Mouse (Mus musculus): ENCODE results near the gene Zp1. TPM values are rescaled to one million over a fixed set of nuclear protein-coding genes. Genes with fewer than 3 reads are reported as not detected.

Gene Zp1
- polyA plus RNA-seq, 1 experiment from 2014 or later, result 0.89 TPM

GRCm38 (mm10) chr19:10914291-10914690 lies 6.1 kb downstream of the Zp1 start:
- H3K9ac ChIP-seq (ENCODE audit: low read depth, low read length), result no peak overlapping the region
- ATAC-seq, result no peak

DNA sequence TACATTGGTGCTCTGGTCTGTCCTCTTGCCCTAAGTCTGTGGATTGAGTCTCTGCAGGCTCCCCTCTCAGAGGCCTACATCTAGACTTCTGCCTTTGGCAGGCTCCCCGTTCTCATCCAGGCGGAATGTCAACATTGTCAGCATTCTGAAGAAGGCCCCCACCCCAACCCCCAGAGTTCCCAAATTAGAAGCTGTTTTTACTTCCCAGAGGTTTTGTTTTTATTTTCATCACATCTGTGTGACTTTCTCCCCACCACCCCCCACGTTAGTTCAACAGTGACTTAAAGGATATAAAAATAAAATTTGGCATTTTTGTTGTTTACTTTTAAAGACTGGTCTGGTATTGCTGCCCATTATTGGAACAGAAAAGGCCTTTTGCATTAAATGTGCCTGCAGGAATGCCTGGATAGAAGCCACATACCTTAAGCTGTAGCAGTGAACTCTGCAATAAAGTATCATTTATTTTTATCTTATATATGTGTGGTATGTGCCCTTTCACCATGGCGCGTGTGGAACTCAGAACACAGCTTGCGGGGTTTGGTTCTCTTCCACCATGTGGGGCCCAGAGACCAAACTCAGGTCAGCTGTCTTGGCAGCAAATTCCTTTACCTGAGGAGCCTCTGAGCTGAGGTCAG lies 11.2 kb downstream of the Zp1 start:
- Histone ChIP-seq H3K9ac (ENCODE audit: low read depth, low read length) (no peak overlapping the region), H3K4me1 (ENCODE audit: control insufficient read depth, insufficient read depth, low read length) (no peaks in the 10 kb centered on the region), H3K36me3 (ENCODE audit: control insufficient read depth, insufficient read depth, low read length) (peaks cover 15% of the 10 kb centered on the region), H3K27me3 (ENCODE audit: control insufficient read depth, insufficient read depth, low read depth, low read length) (no peaks in the 10 kb centered on the region), H3K27ac (ENCODE audit: low read length) (no peak overlapping the region), H3K9me3 (replicated peaks; ENCODE audit: control insufficient read depth, low read length, poor library complexity, severe bottlenecking) (no peaks in the 10 kb centered on the region), H3K4me3 (ENCODE audit: low read depth, low read length) (no peak overlapping the region), H3K4me2 (ENCODE audit: low read length) (no peak overlapping the region)
- 88% methylated on average over 6 of the region's 6 CpGs for WGBS
- ATAC-seq, result no peak

More at GRCm38 (mm10) chr19:10914291-10914690, 6.1 kb downstream of the Zp1 start:
- Histone ChIP-seq H3K4me1 (ENCODE audit: control insufficient read depth, insufficient read depth, low read length) (0 out of 2 replicates have a peak, but pooled peaks cover 2% of the 10 kb centered on the region), H3K4me3 (ENCODE audit: low read depth, low read length) (no peak overlapping the region), H3K27ac (ENCODE audit: low read length) (no peak overlapping the region), H3K27me3 (ENCODE audit: control insufficient read depth, insufficient read depth, low read depth, low read length) (no peaks in the 10 kb centered on the region), H3K4me2 (ENCODE audit: low read length) (no peak overlapping the region), H3K9me3 (replicated peaks; ENCODE audit: control insufficient read depth, low read length, poor library complexity, severe bottlenecking) (no peaks in the 10 kb centered on the region), H3K36me3 (ENCODE audit: control insufficient read depth, insufficient read depth, low read length) (no peaks in the 10 kb centered on the region)
- 77% methylated on average over 7 of the region's 7 CpGs for WGBS

- no peak overlapping the region for H3K27ac ChIP-seq (ENCODE audit: low read length)
Measured at GRCm38 (mm10) chr19:10907891-10908290, 12.5 kb downstream of the Zp1 start.

DNA sequence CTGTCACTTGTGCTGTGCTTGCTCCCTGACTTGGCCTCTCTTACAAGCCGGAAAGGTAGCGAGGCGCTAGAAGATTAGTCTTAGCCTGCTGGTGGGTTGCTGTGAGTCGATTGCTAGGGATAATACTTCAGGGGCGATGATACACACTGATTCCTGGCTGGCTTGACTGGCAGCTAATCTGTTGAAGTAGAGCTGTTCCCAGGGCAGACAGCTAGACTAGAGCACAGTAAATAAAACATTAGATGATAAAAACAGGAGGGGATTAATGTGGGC lies 14.8 kb downstream of the Zp1 start:
- H3K4me3 ChIP-seq (ENCODE audit: low read depth, low read length), result no peak overlapping the region
- no peak overlapping the region for H3K4me2 ChIP-seq (ENCODE audit: low read length)
- H3K9me3 ChIP-seq (replicated peaks; ENCODE audit: control insufficient read depth, low read length, poor library complexity, severe bottlenecking), result no peaks in the 10 kb centered on the region
- H3K27ac ChIP-seq (ENCODE audit: low read length), result no peak overlapping the region
- H3K9ac ChIP-seq (ENCODE audit: low read depth, low read length), result no peak overlapping the region
- H3K36me3 ChIP-seq (ENCODE audit: control insufficient read depth, insufficient read depth, low read length), result peaks cover 47% of the 10 kb centered on the region
- no peaks in the 10 kb centered on the region for H3K4me1 ChIP-seq (ENCODE audit: control insufficient read depth, insufficient read depth, low read length)
- 79% methylated on average over 5 of the region's 5 CpGs for WGBS
- no peak for ATAC-seq
- H3K27me3 ChIP-seq (ENCODE audit: control insufficient read depth, insufficient read depth, low read depth, low read length), result no peaks in the 10 kb centered on the region

More at GRCm38 (mm10) chr19:10907891-10908290, 12.5 kb downstream of the Zp1 start:
- ATAC-seq, result peak; percentile 36; the same call in 1 of the 2 replicates
- H3K9me3 ChIP-seq (replicated peaks; ENCODE audit: control insufficient read depth, low read length, poor library complexity, severe bottlenecking), result no peaks in the 10 kb centered on the region
- no peaks in the 10 kb centered on the region for H3K4me1 ChIP-seq (ENCODE audit: control insufficient read depth, insufficient read depth, low read length)
- 63% methylated on average over 3 of the region's 3 CpGs for WGBS
- no peak overlapping the region for H3K9ac ChIP-seq (ENCODE audit: low read depth, low read length)
- H3K4me3 ChIP-seq (ENCODE audit: low read depth, low read length), result no peak overlapping the region
- peaks cover 27% of the 10 kb centered on the region for H3K36me3 ChIP-seq (ENCODE audit: control insufficient read depth, insufficient read depth, low read length)
- H3K4me2 ChIP-seq (ENCODE audit: low read length), result no peak overlapping the region
- H3K27me3 ChIP-seq (ENCODE audit: control insufficient read depth, insufficient read depth, low read depth, low read length), result no peaks in the 10 kb centered on the region

DNA sequence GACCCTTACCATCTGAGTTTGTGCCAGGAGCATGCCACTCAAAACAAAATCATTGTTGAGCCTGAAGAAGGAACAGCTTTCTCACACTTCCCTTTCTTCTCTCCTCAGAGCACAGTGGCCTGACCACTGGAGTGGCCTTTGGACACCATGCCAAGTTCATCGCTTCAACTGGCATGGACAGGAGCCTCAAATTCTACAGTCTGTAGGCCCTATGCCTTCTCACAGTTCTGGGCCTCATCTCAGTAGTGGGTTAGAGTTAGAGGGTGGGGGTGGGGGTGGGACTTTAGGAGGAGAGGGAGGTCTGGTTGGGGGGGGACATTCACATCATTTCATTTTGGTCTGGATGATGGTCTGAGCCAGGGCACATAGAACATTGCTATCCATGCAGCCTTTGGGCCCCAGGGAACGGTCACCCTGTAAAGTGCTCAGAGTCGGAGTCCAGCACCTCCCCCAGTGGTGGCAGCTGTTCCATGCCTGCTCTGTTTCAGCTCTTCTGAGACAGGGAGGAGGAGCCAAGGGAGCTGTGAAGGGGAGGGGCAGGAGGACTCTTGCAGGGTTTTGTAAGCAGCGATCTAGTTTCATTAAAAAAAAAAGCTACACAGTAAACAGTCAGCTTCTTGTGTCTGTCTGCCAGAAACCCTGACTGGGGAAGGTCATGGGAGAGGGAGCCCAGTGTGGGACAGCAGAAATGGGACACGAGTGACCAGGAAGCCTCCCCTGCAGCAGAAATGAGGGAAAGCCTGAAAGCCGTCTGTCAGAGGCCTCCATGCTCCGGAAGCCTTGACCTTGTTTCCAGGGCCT lies 15.3 kb downstream of the Zp1 start:
- H3K9me3 ChIP-seq (replicated peaks; ENCODE audit: control insufficient read depth, low read length, poor library complexity, severe bottlenecking), result no peaks in the 10 kb centered on the region
- H3K4me3 ChIP-seq (ENCODE audit: low read depth, low read length), result no peak overlapping the region
- no peak overlapping the region for H3K9ac ChIP-seq (ENCODE audit: low read depth, low read length)
- no peak for ATAC-seq
- no peaks in the 10 kb centered on the region for H3K4me1 ChIP-seq (ENCODE audit: control insufficient read depth, insufficient read depth, low read length)
- WGBS, result 69% methylated on average over 7 of the region's 7 CpGs
- no peaks in the 10 kb centered on the region for H3K27me3 ChIP-seq (ENCODE audit: control insufficient read depth, insufficient read depth, low read depth, low read length)
- peaks cover 51% of the 10 kb centered on the region for H3K36me3 ChIP-seq (ENCODE audit: control insufficient read depth, insufficient read depth, low read length)
- H3K4me2 ChIP-seq (ENCODE audit: low read length), result no peak overlapping the region
- no peak overlapping the region for H3K27ac ChIP-seq (ENCODE audit: low read length)

DNA sequence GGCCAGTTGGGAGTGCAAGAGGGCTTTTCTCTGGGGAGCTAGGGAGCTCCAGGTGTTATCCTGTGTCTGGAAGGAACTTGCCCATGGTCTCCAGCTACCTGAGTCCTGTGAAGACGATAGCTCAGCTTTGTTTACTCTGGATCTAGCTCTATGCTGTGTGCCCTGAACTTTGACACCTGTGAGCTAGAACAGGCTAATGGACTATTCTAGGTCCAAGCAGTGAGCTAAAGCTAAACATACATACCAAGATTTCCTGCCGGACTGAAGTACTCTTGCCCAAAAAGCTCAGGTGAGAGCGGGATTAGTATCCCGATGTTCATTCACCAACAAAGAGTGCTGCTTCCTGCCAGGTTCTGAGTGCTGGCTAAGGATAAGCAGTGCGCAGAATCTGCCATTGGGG lies 15.9 kb downstream of the Zp1 start:
- no peak for ATAC-seq
- no peaks in the 10 kb centered on the region for H3K4me1 ChIP-seq (ENCODE audit: control insufficient read depth, insufficient read depth, low read length)
- H3K27me3 ChIP-seq (ENCODE audit: control insufficient read depth, insufficient read depth, low read depth, low read length), result no peaks in the 10 kb centered on the region
- no peak overlapping the region for H3K4me3 ChIP-seq (ENCODE audit: low read depth, low read length)
- H3K9me3 ChIP-seq (replicated peaks; ENCODE audit: control insufficient read depth, low read length, poor library complexity, severe bottlenecking), result no peaks in the 10 kb centered on the region
- 92% methylated on average over 5 of the region's 5 CpGs for WGBS
- no peak overlapping the region for H3K9ac ChIP-seq (ENCODE audit: low read depth, low read length)
- H3K27ac ChIP-seq (ENCODE audit: low read length), result no peak overlapping the region
- peaks cover 57% of the 10 kb centered on the region for H3K36me3 ChIP-seq (ENCODE audit: control insufficient read depth, insufficient read depth, low read length)
- H3K4me2 ChIP-seq (ENCODE audit: low read length), result no peak overlapping the region

DNA sequence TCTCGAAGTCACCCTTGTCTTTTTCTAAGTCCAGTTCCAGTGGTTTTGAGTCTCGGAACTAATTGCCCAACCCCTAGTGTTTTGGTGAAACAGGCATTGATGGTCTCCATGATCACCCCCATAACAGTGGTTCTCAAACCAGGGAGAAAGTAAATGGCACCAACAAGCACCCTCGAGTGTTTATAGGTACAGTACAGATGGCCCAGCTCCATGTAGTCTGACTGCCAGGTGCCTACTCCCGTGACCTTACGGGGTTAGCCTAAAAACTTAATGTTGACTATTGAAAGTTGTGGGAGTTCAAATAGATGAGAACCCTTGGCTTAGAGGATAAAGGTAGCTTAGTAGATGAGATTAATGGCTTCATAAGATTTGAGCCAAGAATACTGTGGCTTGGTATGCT lies 19.4 kb downstream of the Zp1 start:
- H3K27me3 ChIP-seq (ENCODE audit: control insufficient read depth, insufficient read depth, low read depth, low read length), result no peaks in the 10 kb centered on the region
- no peak overlapping the region for H3K9ac ChIP-seq (ENCODE audit: low read depth, low read length)
- no peak for ATAC-seq
- no peaks in the 10 kb centered on the region for H3K9me3 ChIP-seq (replicated peaks; ENCODE audit: control insufficient read depth, low read length, poor library complexity, severe bottlenecking)
- H3K36me3 ChIP-seq (ENCODE audit: control insufficient read depth, insufficient read depth, low read length), result peaks cover 67% of the 10 kb centered on the region
- WGBS, result 96% methylated on average over 5 of the region's 5 CpGs
- H3K4me2 ChIP-seq (ENCODE audit: low read length), result no peak overlapping the region
- H3K4me1 ChIP-seq (ENCODE audit: control insufficient read depth, insufficient read depth, low read length), result peaks cover 9% of the 10 kb centered on the region
- H3K27ac ChIP-seq (ENCODE audit: low read length), result no peak overlapping the region
- H3K4me3 ChIP-seq (ENCODE audit: low read depth, low read length), result no peak overlapping the region

- no peaks in the 10 kb centered on the region for H3K27me3 ChIP-seq (ENCODE audit: control insufficient read depth, insufficient read depth, low read depth, low read length)
- H3K27ac ChIP-seq (ENCODE audit: low read length), result no peak overlapping the region
- H3K9ac ChIP-seq (ENCODE audit: low read depth, low read length), result no peak overlapping the region
- H3K4me1 ChIP-seq (ENCODE audit: control insufficient read depth, insufficient read depth, low read length), result peaks cover 12% of the 10 kb centered on the region
- H3K36me3 ChIP-seq (ENCODE audit: control insufficient read depth, insufficient read depth, low read length), result peaks cover 63% of the 10 kb centered on the region
- no peak overlapping the region for H3K4me2 ChIP-seq (ENCODE audit: low read length)
- no peak for ATAC-seq
- 85% methylated on average over 6 of the region's 6 CpGs for WGBS
- no peak overlapping the region for H3K4me3 ChIP-seq (ENCODE audit: low read depth, low read length)
- H3K9me3 ChIP-seq (replicated peaks; ENCODE audit: control insufficient read depth, low read length, poor library complexity, severe bottlenecking), result no peaks in the 10 kb centered on the region
Measured at GRCm38 (mm10) chr19:10900315-10900714, 20.1 kb downstream of the Zp1 start.

DNA sequence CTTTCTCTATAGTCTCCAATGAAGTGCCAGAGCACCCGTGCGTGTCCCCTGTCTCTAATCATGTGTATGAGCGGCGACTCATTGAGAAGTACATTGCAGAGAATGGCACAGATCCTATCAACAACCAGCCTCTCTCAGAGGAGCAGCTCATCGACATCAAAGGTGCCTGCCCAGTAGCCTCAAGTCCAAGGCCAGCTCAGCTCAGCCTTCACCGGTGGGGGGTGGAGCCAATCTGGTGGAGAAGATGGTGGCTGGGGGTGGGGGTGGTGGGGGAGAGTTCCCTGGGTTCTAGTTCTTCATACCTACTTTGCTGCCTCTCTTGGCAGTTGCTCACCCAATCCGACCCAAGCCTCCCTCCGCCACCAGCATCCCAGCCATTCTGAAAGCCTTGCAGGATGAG lies 22.9 kb downstream of the Zp1 start:
- Histone ChIP-seq H3K36me3 (ENCODE audit: control insufficient read depth, insufficient read depth, low read length) (peaks cover 40% of the 10 kb centered on the region), H3K4me1 (ENCODE audit: control insufficient read depth, insufficient read depth, low read length) (peaks cover 14% of the 10 kb centered on the region)
- 90% methylated on average over 7 of the region's 8 CpGs for WGBS

More for the DNA sequence above, 22.9 kb downstream of the Zp1 start:
- Histone ChIP-seq H3K4me2 (ENCODE audit: low read length) (no peak overlapping the region), H3K4me3 (ENCODE audit: low read depth, low read length) (no peak overlapping the region), H3K27ac (ENCODE audit: low read length) (no peak overlapping the region), H3K27me3 (ENCODE audit: control insufficient read depth, insufficient read depth, low read depth, low read length) (no peaks in the 10 kb centered on the region), H3K9ac (ENCODE audit: low read depth, low read length) (no peak overlapping the region), H3K9me3 (replicated peaks; ENCODE audit: control insufficient read depth, low read length, poor library complexity, severe bottlenecking) (no peaks in the 10 kb centered on the region)
- no peak for ATAC-seq

All from midbrain, embryonic 16.5 days (tissue).